Mouse (Mus musculus) cortical plate, adult 2 months (tissue): ENCODE data around the gene Adamts6. TPM values are rescaled to one million over a fixed set of nuclear protein-coding genes. Genes with fewer than 3 reads are reported as not detected.

Experiments used
- H3K27ac ChIP-seq: fragments of 200-500 bp; 2 replicates; pipeline ENCODE4 v1.5.1; 2012; ENCODE audit warnings: low read length, control low read depth, inconsistent platforms; ENCODE audit not compliant: insufficient read depth
- H3K4me1 ChIP-seq: fragments of 200-500 bp; 2 replicates; pipeline ENCODE4 v1.6.1; 2011; ENCODE audit warnings: low read length; ENCODE audit not compliant: control insufficient read depth, insufficient read depth
- H3K4me3 ChIP-seq: fragments of 200-500 bp; 2 replicates; pipeline ENCODE4 v1.5.1; 2011; ENCODE audit warnings: mild to moderate bottlenecking, low read length, control low read depth; ENCODE audit not compliant: insufficient read depth
- CTCF ChIP-seq: fragments of 200-500 bp; IDR thresholded peaks from 2 replicates; pipeline ENCODE4 v1.5.1; 2011; ENCODE audit warnings: mild to moderate bottlenecking, control low read depth, low read length; ENCODE audit not compliant: insufficient read depth; ENCODE audit errors: extremely low read depth
- POLR2A ChIP-seq: fragments of 200-500 bp; IDR thresholded peaks from 2 replicates; pipeline ENCODE4 v1.6.1; 2011; ENCODE audit warnings: mild to moderate bottlenecking, low read length, control low read depth; ENCODE audit not compliant: insufficient read depth; ENCODE audit errors: extremely low read depth
- polyA plus RNA-seq: library from polyadenylated mRNA; depleted of rRNA; stranded (reverse); fragments of >200 nt; gene quantifications from 2 replicates; pipeline ENCODE4 v1.2.3, GENCODE M21; 2012; rRNA removed

Gene Adamts6
- polyA plus RNA-seq = 2.0 and 2.2 TPM in 2 replicates

DNA sequence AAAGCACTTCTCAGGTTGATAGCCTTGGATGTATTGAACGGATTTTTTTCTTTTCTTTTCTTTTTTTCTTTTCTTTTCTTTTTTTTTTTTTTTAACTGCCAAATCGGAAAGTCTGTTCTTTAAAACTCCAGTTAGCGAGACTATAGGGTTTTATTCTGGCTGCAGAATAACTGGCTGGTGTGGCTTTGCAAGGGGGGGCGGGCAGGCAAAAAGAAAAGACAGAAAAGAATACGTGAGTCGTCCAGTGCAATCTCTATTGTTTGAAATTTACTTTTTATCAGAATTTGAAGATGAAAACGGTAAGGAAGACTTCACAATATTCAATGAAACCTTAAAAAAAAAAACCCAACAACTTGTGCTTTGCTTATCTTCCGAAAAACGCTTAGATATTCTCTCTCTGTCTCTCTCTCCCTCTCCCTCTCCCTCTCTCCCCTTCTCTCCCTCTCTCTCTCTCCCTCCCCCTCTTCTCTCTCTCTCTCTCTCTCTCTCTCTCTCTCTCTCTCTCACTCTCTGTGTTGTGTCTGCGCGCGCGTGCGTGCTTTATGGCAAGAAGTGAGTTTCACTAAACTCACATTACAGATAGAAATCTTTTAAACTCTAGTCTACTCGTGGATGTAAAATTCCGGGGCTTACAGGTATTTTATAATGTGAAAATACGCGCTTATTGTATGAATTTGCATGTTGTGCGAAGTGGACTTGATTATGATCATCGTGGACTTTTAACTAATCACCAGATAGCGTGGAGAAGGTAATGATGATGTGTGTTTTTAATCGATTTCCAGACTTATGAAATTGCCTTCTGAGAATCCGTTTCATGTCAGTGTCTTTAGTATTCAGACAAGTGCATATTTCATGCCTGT lies at the start of gene Adamts6:
TSS of gene Adamts6 (plus strand) at position 470 of the 860 bp plus-strand sequence.
- Histone ChIP-seq H3K4me1 (no peaks in the 10 kb centered on the region; the same call in 1 of the 2 replicates), H3K4me3 (peak within 1 kb of the TSS; percentile 28), H3K27ac (peak within 1 kb of the TSS; percentile 29; the same call in 1 of the 2 replicates)
- no peak for TF ChIP-seq POLR2A
- TF ChIP-seq CTCF = no peak

- Histone ChIP-seq H3K27ac (no peak overlapping the region), H3K4me3 (no peak overlapping the region), H3K4me1 (no peaks in the 10 kb centered on the region)
- TF ChIP-seq POLR2A (no peak), CTCF (no peak)
Observed at GRCm38 (mm10) chr13:104258997-104259396, 28.6 kb upstream of the Adamts6 start.

DNA sequence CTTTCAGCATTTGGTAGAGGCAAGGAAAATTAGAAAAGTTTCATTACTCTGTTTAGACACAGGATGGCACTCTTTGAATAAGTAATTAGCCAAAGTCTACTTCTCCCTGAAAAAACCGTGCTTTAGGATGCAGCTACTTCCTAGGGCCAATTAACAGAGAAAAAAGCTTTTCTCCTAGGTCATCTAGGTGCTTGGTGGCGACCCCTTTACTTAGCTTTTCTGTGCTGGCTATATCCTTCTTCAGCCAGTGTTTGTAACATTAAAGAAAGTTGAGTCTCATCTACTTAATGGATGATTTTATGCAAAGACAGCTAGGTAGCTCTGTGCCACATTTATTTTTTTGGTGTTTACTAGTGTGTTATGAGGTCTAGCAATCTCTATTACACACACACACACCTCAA lies 2.6 kb upstream of the Adamts6 start:
- no peak for TF ChIP-seq POLR2A
- peak; percentile 9; the same call in 1 of the 2 replicates for TF ChIP-seq CTCF
- Histone ChIP-seq H3K4me3 (no peak overlapping the region; the same call in 1 of the 2 replicates), H3K27ac (no peak overlapping the region; the same call in 1 of the 2 replicates), H3K4me1 (no peaks in the 10 kb centered on the region; the same call in 1 of the 2 replicates)

DNA sequence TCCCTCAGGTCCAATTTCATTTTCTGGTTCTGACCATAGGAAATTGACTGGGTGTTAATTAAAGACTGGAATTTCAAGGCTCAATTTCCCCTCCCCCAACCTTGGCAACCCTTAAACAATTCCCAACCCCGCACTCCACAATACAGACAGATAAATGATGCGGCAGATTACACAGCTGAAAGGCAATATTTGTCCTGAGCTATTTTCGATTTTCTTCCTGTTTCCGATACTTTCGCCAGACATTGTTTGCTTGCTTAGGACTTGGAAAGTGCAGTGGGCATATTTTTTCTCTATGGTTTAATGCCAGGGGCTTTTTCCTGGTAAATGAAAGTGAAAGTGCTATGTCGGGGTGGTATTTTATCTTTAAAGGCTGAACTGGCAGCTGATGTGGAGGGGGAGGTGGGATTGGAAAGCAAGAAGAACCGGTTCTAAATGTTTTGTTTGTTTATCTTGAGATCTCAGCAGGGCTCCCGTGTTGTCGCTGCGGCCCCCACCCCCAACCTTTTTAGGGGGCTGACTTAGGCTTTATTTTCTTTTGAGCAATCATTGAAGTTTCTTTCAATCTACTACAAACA lies 1.8 kb upstream of the Adamts6 start:
- H3K4me3 ChIP-seq = peak overlapping the region; percentile 76
- peak overlapping the region; percentile 97 for H3K27ac ChIP-seq
- TF ChIP-seq CTCF (no peak), POLR2A (no peak)
- H3K4me1 ChIP-seq = no peaks in the 10 kb centered on the region; the same call in 1 of the 2 replicates

DNA sequence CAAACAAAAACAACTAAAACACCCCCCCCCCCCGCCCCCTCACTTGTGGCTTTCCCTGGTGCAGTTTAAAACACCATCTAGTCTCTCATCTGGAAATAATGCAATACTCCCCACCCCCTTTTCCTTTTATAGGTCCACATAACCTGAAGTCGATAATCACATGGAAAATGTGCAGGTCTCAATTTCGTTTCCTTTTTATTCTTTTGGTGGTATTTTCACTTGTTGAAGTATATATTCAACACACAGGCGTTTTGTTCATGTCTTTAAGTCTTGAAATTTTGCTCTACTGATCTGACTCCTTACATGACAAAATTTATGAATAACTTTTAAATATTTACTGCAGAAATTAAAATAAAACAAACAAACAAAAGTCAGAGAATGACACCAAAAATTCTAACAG lies 1.3 kb upstream of the Adamts6 start:
- peak overlapping the region; percentile 76 for H3K4me3 ChIP-seq
- no peak overlapping the region for H3K27ac ChIP-seq
- no peak for TF ChIP-seq POLR2A
- TF ChIP-seq CTCF = no peak
- H3K4me1 ChIP-seq = no peaks in the 10 kb centered on the region; the same call in 1 of the 2 replicates

DNA sequence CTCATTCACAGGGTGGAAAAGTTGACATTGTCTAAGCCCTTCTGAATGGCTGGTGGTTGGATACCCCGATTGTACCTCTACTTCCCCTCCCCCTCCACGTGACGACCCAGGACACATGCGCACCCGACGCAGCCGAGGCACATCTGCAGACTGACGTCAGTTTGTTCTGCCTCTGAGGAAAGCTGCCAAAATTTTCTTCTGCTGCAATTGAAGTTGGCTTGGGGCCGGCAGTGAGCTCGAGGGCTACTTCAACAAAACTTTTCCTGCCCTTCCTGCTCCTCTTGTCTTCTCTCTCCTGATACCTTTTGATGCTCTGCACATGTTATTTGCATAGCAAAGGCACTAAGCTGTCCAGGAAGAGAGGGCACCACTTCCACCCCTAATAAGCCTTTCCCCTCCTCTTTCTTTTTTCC lies 732 bp upstream of the Adamts6 start:
- no peak for TF ChIP-seq CTCF
- peak; percentile 74; the same call in 1 of the 2 replicates for TF ChIP-seq POLR2A
- H3K4me1 ChIP-seq = no peaks in the 10 kb centered on the region; the same call in 1 of the 2 replicates
- H3K27ac ChIP-seq = no peak overlapping the region

GRCm38 (mm10) chr13:104288226-104288859 lies 708 bp downstream of the Adamts6 start:
- Histone ChIP-seq H3K27ac (no peak overlapping the region; the same call in 1 of the 2 replicates), H3K4me1 (no peaks in the 10 kb centered on the region; the same call in 1 of the 2 replicates), H3K4me3 (peak overlapping the region; percentile 28)
- no peak for TF ChIP-seq CTCF
- no peak for TF ChIP-seq POLR2A

More for the DNA sequence above, 732 bp upstream of the Adamts6 start:
- H3K4me3 ChIP-seq = peak overlapping the region; percentile 28

GRCm38 (mm10) chr13:104289176-104289575 lies 1.5 kb downstream of the Adamts6 start:
- Histone ChIP-seq H3K27ac (no peak overlapping the region), H3K4me1 (no peaks in the 10 kb centered on the region; the same call in 1 of the 2 replicates), H3K4me3 (no peak overlapping the region; the same call in 1 of the 2 replicates)
- no peak for TF ChIP-seq POLR2A
- no peak for TF ChIP-seq CTCF

DNA sequence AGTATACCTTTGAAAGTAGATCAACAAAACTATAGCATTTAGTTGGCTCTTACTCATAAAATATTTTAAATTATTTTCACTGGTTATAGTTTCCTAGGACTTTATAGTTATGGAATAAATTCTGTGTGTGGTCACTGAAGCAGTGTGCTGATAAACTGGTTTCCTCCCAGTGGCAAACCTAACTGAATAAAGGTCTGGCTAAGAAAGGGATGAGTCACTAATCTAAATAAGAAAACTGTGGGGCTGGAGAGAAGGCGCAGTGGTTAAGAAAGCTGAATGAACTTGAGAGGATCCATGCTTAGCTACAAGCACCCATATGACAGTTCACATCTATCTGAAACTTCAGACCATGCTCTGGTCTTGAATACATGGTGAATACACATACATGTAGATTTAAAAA lies 7.8 kb downstream of the Adamts6 start:
- H3K4me3 ChIP-seq = no peak overlapping the region
- TF ChIP-seq POLR2A = no peak
- no peak for TF ChIP-seq CTCF
- H3K4me1 ChIP-seq = no peaks in the 10 kb centered on the region
- H3K27ac ChIP-seq = no peak overlapping the region
